Mouse (Mus musculus): ENCODE measurements around the gene Gm7358.
"Not testable (repeated sequence)": the region's sequence is repeated elsewhere in the genome, so short reads cannot be mapped to it uniquely, and the experiment has no call there.

Gm7358 gene

DNA sequence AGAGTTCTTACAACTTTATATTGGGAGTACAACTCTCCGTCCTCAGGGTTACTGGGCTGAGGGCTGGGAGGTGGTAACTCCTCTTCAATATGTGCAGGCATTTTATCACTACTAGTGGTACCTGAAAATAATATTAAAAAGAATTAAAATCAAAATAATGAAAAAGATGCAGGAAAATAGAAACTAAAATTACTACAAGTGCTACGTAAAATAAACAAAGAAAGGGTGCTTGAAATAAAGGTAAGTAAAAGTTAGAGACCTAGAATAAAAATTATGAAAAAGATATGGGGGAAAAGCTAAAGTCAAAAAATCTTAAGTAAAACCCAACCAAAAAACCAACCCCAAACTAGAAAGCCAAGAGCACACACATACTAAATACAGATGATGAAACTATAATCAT is at the start of gene Gm7358:
TSS of gene Gm7358 (minus strand) at position 101 of the 400 bp plus-strand sequence.
- not testable (repeated sequence) for DNase-seq (ENCODE audit: low read depth, low spot score)

DNA sequence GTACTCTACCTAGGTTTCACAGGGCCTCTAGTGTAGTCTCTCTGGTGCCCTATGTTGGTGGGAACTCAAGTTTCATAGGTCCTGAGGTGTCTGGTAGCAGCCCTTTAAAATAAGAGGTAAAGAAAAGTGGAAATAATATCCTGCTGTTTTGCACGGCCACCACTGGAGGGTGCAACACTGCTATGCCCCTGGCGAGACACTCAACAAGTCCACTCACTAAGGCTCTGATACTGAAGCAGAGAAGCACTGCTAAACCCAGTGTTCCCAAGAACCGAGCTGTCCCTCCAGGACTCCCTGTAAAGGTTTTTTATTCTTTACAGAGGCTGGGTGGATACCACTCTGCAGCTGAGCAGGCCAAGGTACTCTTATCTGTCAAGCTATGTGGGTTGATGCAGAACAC is 43.7 kb upstream of the Gm7358 start:
- not testable (repeated sequence) for DNase-seq (ENCODE audit: low read depth, low spot score)

DNA sequence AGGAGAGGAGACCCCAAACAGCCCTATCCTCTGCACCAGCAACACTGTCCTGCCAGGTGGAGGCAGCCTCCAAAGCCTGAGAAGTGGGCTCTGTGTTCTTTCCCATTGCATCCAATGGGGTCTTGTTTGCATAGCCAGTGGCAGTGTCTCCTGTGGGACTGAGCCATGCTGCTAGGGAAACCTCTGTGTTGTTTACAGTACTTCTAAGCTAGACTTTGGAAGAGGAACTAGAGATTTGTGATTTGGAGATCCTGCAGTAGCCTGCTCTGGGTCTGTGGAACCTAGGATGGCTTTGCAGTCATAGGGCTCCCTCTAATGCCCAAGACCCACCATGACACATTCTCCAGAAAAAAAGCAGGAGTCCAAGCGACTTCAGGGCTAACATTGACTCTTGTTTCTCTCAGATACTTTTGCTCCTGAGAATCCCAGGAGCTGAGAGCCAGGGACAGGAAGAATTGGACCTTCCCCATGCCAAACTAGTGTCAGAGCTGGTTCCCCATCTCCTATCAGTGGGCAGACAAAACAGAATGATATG is 42.2 kb upstream of the Gm7358 start:
- not testable (repeated sequence) for DNase-seq (ENCODE audit: low read depth, low spot score)

DNA sequence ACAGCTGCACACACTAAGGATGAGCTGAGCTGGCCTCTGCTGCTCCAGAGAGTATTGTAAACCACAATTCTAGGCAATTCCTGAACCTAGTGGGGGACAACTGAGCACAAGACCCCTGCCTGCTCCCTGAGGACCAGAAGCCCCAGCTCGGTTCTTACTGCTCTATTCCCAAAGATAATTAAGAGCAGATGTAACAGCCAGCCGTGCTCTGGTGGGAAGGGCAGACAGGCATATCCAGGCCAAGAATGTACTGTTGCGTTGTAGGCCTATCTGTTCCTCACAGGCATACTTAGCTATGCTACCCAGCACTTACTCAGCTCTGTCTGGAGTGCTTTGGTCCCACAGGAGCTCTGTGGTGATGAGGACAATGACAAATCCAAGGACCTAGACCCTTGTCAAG is 40.6 kb upstream of the Gm7358 start:
- DNase-seq (ENCODE audit: low read depth, low spot score) = peak; percentile 14

DNA sequence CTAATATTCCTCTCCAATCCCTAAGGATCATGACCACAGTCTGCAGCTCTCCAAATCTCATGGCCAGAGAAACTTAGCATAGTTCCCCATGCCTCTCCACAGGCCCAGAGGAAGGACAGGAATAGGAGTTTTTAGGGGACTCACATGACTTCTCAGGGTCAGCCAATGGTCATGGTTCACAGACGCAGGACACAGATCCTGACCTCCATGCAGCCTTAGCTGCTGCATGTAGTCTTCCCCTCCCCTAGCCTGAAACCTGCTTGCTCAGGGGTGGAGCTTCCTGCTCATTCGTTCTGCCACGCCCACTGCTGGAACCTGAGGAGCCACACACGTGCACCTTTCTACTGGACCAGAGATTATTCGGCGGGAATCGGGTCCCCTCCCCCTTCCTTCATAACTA is 34.8 kb upstream of the Gm7358 start:
- not testable (repeated sequence) for DNase-seq (ENCODE audit: low read depth, low spot score)

DNA sequence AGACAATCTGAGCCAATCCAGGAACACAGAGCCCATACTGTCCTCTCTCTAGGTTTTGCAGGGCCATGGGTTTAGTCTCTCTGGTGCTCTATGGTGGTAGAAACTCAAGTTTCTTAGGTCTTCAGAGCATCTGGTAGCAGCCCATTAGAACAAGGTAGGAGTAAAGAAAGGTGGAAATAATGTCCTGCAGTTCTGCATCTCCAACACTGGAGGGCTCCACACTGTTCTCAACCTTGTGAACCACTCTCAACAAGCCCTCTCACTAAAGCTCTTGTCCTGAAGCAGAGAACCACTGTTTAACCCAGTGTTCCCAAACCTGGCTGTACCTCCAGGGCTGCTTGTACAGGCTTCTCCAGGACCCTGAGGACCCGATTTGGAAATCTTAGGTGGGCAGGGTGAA is 27.3 kb upstream of the Gm7358 start:
- not testable (repeated sequence) for DNase-seq (ENCODE audit: low read depth, low spot score)

DNA sequence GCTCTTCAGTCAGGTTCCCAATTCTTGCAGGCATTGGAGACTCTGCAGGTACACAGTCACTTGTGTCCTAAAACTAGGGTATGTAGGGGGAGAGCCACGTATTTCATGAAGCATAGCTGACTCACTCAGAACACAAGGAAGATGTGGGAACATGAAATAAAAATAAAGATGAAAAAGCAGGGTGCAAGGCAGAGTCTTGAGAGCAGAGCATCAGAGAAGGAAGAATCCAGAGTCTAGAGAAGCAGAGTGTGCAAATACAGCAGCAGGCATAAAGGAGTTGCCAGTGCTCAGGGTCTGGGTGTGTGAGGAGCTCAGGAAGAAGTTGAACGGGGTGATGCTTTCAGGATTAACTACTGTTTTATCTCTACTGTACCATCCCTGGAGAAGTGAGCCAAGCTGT is 17.5 kb downstream of the Gm7358 start:
- DNase-seq (ENCODE audit: low read depth, low spot score) = not testable (repeated sequence)

DNA sequence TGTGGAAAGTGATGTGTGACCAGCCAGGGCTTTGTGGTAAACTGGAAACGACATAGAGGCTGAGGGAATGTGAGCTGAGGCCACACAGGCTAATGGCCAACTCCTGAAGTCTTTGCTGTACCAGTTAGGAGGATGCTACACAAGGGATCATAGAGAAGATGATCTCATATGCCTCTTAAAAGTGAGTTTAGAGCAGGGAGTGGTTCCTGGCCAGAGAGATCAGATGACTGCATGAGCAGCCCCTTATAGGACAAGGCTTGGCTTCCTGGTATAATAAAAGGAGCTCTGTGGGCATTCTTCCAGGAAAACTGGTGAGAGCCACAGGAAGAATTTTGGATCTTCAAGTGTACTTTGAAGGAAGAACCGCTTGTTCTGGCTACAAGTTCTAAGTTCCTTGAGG is 22.3 kb downstream of the Gm7358 start:
- not testable (repeated sequence) for DNase-seq (ENCODE audit: low read depth, low spot score)

DNA sequence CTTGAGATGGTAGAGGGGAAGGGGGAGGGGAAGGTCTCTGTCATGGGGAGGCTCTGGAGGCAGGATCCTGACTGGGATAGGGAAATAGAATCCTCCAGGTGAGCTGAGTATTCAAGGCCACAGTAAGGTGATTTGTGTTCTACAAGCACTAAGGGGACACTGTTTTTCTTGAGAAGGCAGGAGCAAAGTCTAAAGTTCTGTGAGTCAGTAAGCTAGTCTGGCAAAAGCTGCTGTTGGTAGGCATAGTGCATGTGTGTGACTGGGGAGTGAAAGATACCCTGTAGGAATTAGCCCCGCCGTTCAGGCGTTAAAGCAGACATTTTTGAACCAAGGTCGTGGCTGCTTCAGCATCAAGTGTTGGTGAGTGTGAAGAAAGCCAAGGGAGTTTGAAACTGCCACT is 23.2 kb downstream of the Gm7358 start:
- DNase-seq (ENCODE audit: low read depth, low spot score) = not testable (repeated sequence)

All from forelimb bud, embryonic 11.5 days (tissue).